Mouse (Mus musculus) 3T3-L1 (cell line): Measurements from ENCODE around the gene Poldip3.

Experiments used
- DNase-seq: peaks from one replicate; pipeline ENCODE4 v3.0.0-alpha.2; 2015; ENCODE audit warnings: low read depth, low spot score

Poldip3 gene

DNA sequence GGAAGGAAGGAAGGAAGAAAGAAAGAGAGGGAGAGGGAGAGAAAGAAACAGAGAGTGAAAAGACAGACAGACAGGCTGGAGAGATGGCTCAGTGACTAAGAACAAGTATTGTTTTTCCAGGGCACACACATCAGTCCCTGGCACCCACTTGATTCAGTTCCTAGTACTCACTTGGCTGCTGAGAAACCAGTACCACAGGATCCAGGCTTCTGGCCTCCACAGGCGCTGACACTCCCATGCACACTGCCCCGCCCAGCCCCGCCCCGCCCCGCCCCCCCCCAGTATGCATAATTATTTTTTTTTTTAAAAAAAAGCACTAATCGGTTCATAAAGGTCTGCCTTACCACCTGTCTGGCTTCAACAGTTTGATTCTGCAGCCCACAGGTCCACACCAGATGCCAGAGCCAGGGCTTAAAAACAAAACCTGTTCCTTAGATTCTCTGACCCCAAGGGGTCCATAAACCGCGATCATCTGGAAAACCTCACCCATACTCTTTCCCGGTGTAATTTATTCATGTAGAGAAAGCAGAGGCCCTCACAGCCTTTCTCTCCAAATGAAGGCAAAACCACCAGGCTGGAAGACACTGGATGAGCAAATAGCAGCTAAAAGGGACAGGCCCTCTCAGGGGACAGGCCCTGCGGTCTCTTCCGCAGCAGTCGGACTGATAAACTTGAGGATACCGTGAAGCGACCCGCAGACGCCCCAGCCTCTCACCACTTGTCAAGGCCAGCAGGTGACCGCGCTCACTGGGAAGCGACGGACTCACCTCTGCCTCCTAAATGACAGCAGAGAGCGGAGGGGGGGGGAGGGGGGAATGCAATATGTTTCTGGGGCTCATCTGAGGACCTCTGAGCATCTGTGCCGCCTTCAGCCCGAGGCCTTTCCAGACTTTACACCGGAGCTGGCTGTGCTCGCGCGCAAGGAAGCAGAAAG lies 60.4 kb downstream of the Poldip3 start:
- DNase-seq: no peak

- no peak for DNase-seq
These were observed 62.4 kb downstream of the Poldip3 start for GRCm38 (mm10) chr15:83086636-83087328.

DNA sequence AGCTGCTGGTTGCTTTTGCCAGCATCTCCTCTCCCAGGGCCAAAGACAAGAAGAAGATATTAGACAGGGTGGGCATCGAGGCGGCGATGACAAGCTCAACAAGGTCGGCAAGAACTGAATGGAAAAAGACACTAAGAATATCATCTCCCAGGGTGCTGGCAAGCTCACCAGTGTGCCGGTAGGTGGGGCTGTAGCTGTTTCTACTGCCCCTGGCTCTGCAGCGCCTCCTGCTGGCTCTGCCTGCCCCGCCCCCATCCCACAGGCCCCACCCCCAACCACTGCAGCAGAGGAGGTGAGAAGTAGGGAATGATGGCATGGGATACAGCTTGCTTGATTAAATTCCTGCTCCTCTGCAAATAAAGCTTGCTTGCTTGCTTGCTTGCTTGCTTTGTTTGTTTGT lies 63.3 kb downstream of the Poldip3 start:
- DNase-seq: peak; percentile 48

GRCm38 (mm10) chr15:83084022-83084640 lies 65.1 kb downstream of the Poldip3 start:
- peak; percentile 39 for DNase-seq

- no peak for DNase-seq
These were observed 65.7 kb downstream of the Poldip3 start for GRCm38 (mm10) chr15:83083530-83083929.
